Mouse (Mus musculus) small intestine, adult 2 months (tissue): ENCODE data around the gene Dnajc4.
A peak's percentile ranks its signal among the peaks of the same experiment; 100 is the strongest.

Experiments used
- CTCF ChIP-seq: fragments of 200-500 bp; IDR thresholded peaks from 2 replicates; pipeline ENCODE4 v1.5.1; 2012; ENCODE audit warnings: low read depth, mild to moderate bottlenecking, control low read depth, inconsistent platforms, low read length, moderate library complexity, mixed read lengths; ENCODE audit not compliant: insufficient replicate concordance, insufficient read length; ENCODE audit errors: extremely low read depth
- POLR2A ChIP-seq: fragments of 200-500 bp; IDR thresholded peaks from 2 replicates; pipeline ENCODE4 v1.6.1; 2012; ENCODE audit warnings: low read depth, mild to moderate bottlenecking, control low read depth, inconsistent platforms, low read length, moderate library complexity

DNA sequence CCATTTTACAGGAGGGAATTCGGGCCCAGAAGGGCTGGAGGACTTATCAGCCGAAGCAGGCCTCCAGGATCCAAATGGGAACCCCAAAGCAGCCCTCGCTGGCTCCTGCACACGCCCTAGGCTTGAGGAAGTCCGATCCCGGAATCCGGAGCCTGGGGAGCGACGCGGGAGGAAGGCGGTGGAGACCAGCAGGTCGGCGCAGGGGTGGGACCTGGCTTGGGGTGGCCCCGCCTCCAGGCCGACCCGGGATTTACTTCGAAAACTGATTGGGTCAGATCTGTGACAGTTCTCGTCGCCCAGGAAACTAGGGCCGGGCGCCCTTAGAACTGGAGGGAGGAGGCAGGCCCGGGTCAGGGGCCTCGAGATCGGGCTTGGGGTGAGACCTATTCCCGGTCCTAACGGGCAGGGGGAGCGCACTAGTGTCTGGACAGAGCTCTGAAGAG, 50.1 kb downstream of the Dnajc4 start, which contains the start of gene Gpr137:
- TF ChIP-seq CTCF, result no peak; the same call in 1 of the 2 replicates
- peak; percentile 86 for TF ChIP-seq POLR2A
